Mouse (Mus musculus) cerebellum, adult 2 months (tissue): ENCODE data around the gene Agmo.

ENCODE experiments used
- CTCF ChIP-seq: fragments of 200-500 bp; IDR thresholded peaks from 2 replicates; pipeline ENCODE4 v1.5.1; 2011; ENCODE audit warnings: low read depth, mild to moderate bottlenecking, control low read depth, low read length, moderate library complexity, borderline replicate concordance; ENCODE audit not compliant: insufficient read depth
- POLR2A ChIP-seq: fragments of 200-500 bp; IDR thresholded peaks from 2 replicates; pipeline ENCODE4 v1.6.1; 2011; ENCODE audit warnings: low read length, control low read depth, borderline replicate concordance; ENCODE audit not compliant: insufficient read depth

DNA sequence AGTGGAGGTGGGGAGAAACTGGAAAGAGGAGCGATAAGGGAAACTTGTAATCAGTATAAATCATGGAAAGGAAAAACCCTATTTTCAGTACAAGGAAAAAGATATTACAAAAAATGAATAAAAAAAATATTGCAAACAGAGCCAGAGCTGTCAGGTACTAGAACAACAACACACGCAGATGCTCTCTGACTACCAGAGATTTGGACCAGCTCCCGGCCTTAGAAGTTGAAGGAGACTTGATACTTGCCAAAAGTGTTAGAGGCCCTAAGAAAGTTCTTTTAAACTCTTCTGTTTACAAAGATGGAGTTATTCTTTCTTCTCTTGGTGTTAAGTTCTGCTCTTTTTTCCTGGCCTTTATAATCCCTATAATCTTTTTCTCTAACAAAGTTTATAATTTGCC is 246.6 kb downstream of the Agmo start:
- TF ChIP-seq POLR2A: no peak
- TF ChIP-seq CTCF: no peak
